Mouse (Mus musculus) CH12.LX (cell line): ENCODE data around the gene Rtn1. TPM values are rescaled to one million over a fixed set of nuclear protein-coding genes. Genes with fewer than 3 reads are reported as not detected.

ENCODE experiments used
- DNase-seq: peaks from one replicate; pipeline ENCODE4 v3.0.0-alpha.2; 2013; ENCODE audit errors: extremely low read depth
- H3K27ac ChIP-seq: 2 replicates; pipeline ENCODE4 v1.5.1; 2012; ENCODE audit warnings: low read depth, mild to moderate bottlenecking, control low read depth, moderate library complexity; ENCODE audit not compliant: insufficient read depth
- H3K27me3 ChIP-seq: replicated peaks from 2 replicates; pipeline ENCODE3; 2012; ENCODE audit warnings: inconsistent platforms
- H3K36me3 ChIP-seq, 2 experiments: replicated peaks in 1 of 2; 2 replicates each; pipeline versions ENCODE3 to v1.6.1; 2012; ENCODE audit warnings: inconsistent platforms in 1 of 2, low read length in 1 of 2, mild to moderate bottlenecking in 1 of 2, mixed read lengths in 1 of 2, moderate library complexity in 1 of 2; ENCODE audit not compliant: control insufficient read depth in 1 of 2, insufficient read depth in 1 of 2
- H3K4me1 ChIP-seq, 2 experiments: 2 replicates each; pipeline ENCODE4 v1.6.1; 2012; ENCODE audit warnings: inconsistent platforms in 1 of 2, moderate library complexity in 1 of 2; ENCODE audit not compliant: insufficient read depth in 2 of 2, control insufficient read depth in 1 of 2
- H3K4me2 ChIP-seq: 2 replicates; pipeline ENCODE4 v1.6.1; 2012; ENCODE audit warnings: low read depth, mild to moderate bottlenecking, control low read depth; ENCODE audit not compliant: poor library complexity, insufficient read depth, severe bottlenecking
- H3K4me3 ChIP-seq, 3 experiments: fragments of 150-350 bp in 1 of 3; sonication (generic) in 1 of 3; replicated peaks in 1 of 3; 2 replicates each; pipeline versions ENCODE3 to v1.5.1; 2011 to 2012; ENCODE audit warnings: low read depth in 2 of 3, low read length in 2 of 3, mild to moderate bottlenecking in 2 of 3, moderate library complexity in 2 of 3, control low read depth in 1 of 3, improper control_type of control experiment in 1 of 3, inconsistent platforms in 1 of 3, mixed read lengths in 1 of 3; ENCODE audit not compliant: poor library complexity in 1 of 3
- H3K79me2 ChIP-seq: replicated peaks from 2 replicates; pipeline ENCODE4 v1.6.1; 2012; ENCODE audit warnings: mild to moderate bottlenecking, moderate library complexity; ENCODE audit not compliant: control insufficient read depth, poor library complexity, insufficient read depth, severe bottlenecking; ENCODE audit errors: extremely low read depth
- H3K9ac ChIP-seq: 2 replicates; pipeline ENCODE4 v1.6.1; 2012; ENCODE audit warnings: low read depth, mild to moderate bottlenecking, control low read depth, moderate library complexity; ENCODE audit not compliant: insufficient read depth
- H3K9me3 ChIP-seq: replicated peaks from 2 replicates; pipeline ENCODE3; 2012; ENCODE audit warnings: low read length, inconsistent platforms, mixed read lengths
- CHD1 ChIP-seq: IDR thresholded peaks from 2 replicates; pipeline ENCODE4 v1.6.1; 2012; ENCODE audit warnings: low read depth, low read length, improper control_type of control experiment, inconsistent platforms
- CHD2 ChIP-seq: IDR thresholded peaks from 2 replicates; pipeline ENCODE4 v1.6.1; 2011; ENCODE audit warnings: low read length, improper control_type of control experiment
- ELF1 ChIP-seq: IDR thresholded peaks from 2 replicates; pipeline ENCODE4 v1.6.1; 2014; ENCODE audit warnings: low read depth, mild to moderate bottlenecking, inconsistent platforms, low read length, improper control_type of control experiment
- EP300 ChIP-seq: IDR thresholded peaks from 2 replicates; pipeline ENCODE4 v1.6.1; 2011; ENCODE audit warnings: low read length, improper control_type of control experiment
- HCFC1 ChIP-seq: IDR thresholded peaks from 2 replicates; pipeline ENCODE4 v1.6.1; 2012; ENCODE audit warnings: low read depth, mild to moderate bottlenecking, inconsistent platforms, low read length, improper control_type of control experiment
- IRF4 ChIP-seq: IDR thresholded peaks from 2 replicates; pipeline ENCODE4 v1.6.1; 2014; ENCODE audit warnings: low read depth, mild to moderate bottlenecking, inconsistent platforms, low read length, improper control_type of control experiment
- JUN ChIP-seq: IDR thresholded peaks from 2 replicates; pipeline ENCODE4 v1.6.1; 2011; ENCODE audit warnings: low read depth, mild to moderate bottlenecking, low read length, improper control_type of control experiment, moderate library complexity; ENCODE audit not compliant: insufficient read depth
- JUND ChIP-seq: conservative IDR thresholded peaks from 2 replicates; pipeline ENCODE4 v1.6.1; 2011; ENCODE audit warnings: low read depth, low read length, improper control_type of control experiment
- KAT2A ChIP-seq: IDR thresholded peaks from 2 replicates; pipeline ENCODE4 v1.6.1; 2012; ENCODE audit warnings: low read length, improper control_type of control experiment, inconsistent platforms; ENCODE audit not compliant: insufficient replicate concordance
- MAX ChIP-seq: IDR thresholded peaks from 2 replicates; pipeline ENCODE4 v1.6.1; 2011; ENCODE audit warnings: low read length, improper control_type of control experiment
- MEF2A ChIP-seq: IDR thresholded peaks from 2 replicates; pipeline ENCODE4 v1.6.1; 2014; ENCODE audit warnings: low read depth, mild to moderate bottlenecking, inconsistent platforms, low read length, improper control_type of control experiment, borderline replicate concordance
- NELFE ChIP-seq: IDR thresholded peaks from 2 replicates; pipeline ENCODE4 v1.6.1; 2011; ENCODE audit warnings: low read depth, low read length, improper control_type of control experiment
- NRF1 ChIP-seq: IDR thresholded peaks from 2 replicates; pipeline ENCODE4 v1.6.1; 2014; ENCODE audit warnings: low read depth, mild to moderate bottlenecking, inconsistent platforms, low read length, improper control_type of control experiment, moderate library complexity
- PAX5 ChIP-seq: IDR thresholded peaks from 2 replicates; pipeline ENCODE4 v1.6.1; 2012; ENCODE audit warnings: low read length, inconsistent platforms, mixed read lengths
- POLR2A ChIP-seq: IDR thresholded peaks from 2 replicates; pipeline ENCODE4 v1.6.1; 2011; ENCODE audit warnings: low read depth, mild to moderate bottlenecking, improper control_type of control experiment, low read length
- POLR2AphosphoS2 ChIP-seq: IDR thresholded peaks from 2 replicates; pipeline ENCODE4 v1.6.1; 2011; ENCODE audit warnings: low read depth, low read length, improper control_type of control experiment
- RAD21 ChIP-seq: IDR thresholded peaks from 2 replicates; pipeline ENCODE4 v1.6.1; 2011; ENCODE audit warnings: low read depth, mild to moderate bottlenecking, low read length, improper control_type of control experiment, moderate library complexity
- RCOR1 ChIP-seq: conservative IDR thresholded peaks from 2 replicates; pipeline ENCODE4 v1.6.1; 2012; ENCODE audit warnings: low read depth, mild to moderate bottlenecking, inconsistent platforms, low read length, improper control_type of control experiment
- SIN3A ChIP-seq: IDR thresholded peaks from 2 replicates; pipeline ENCODE4 v1.6.1; 2012; ENCODE audit warnings: low read length, improper control_type of control experiment, inconsistent platforms
- SMC3 ChIP-seq: IDR thresholded peaks from 2 replicates; pipeline ENCODE4 v1.6.1; 2011; ENCODE audit warnings: low read depth, low read length, improper control_type of control experiment
- TCF12 ChIP-seq: IDR thresholded peaks from 2 replicates; pipeline ENCODE4 v1.6.1; 2014; ENCODE audit warnings: low read depth, mild to moderate bottlenecking, inconsistent platforms, low read length, improper control_type of control experiment
- UBTF ChIP-seq: IDR thresholded peaks from 2 replicates; pipeline ENCODE4 v1.6.1; 2012; ENCODE audit warnings: low read depth, mild to moderate bottlenecking, inconsistent platforms, low read length, improper control_type of control experiment, moderate library complexity
- USF1 ChIP-seq: IDR thresholded peaks from 2 replicates; pipeline ENCODE4 v1.6.1; 2014; ENCODE audit warnings: low read depth, mild to moderate bottlenecking, inconsistent platforms, low read length, improper control_type of control experiment
- ZC3H11A ChIP-seq: IDR thresholded peaks from 2 replicates; pipeline ENCODE4 v1.6.1; 2012; ENCODE audit warnings: low read depth, mild to moderate bottlenecking, inconsistent platforms, low read length, improper control_type of control experiment
- ZNF384 ChIP-seq: IDR thresholded peaks from 2 replicates; pipeline ENCODE4 v1.6.1; 2012; ENCODE audit warnings: low read depth, low read length, improper control_type of control experiment, inconsistent platforms
- dilution Hi-C: fragments of 300-500 bp; cut with MboI; formaldehyde crosslinking; loops from 2 replicates; pipeline ENCODE4 v1.14.3; 2020; ENCODE audit warnings: low sequenced_read_pairs; ENCODE audit not compliant: extremely low pct_unique_long_range_greater_than_20kb, extremely low pct_ligation_motif_present
- in situ Hi-C: fragments of 300-500 bp; cut with MboI; formaldehyde crosslinking; loops from 3 replicates; pipeline ENCODE4 v1.14.3; 2019; ENCODE audit warnings: low sequenced_read_pairs, low pct_ligation_motif_present, low pct_unique_long_range_greater_than_20kb, mixed read lengths
- polyA plus RNA-seq: library from polyadenylated mRNA; unstranded; fragments of >175 nt; gene quantifications from 2 replicates; pipeline ENCODE4 v1.2.1, GENCODE M21; 2012; ENCODE audit warnings: low read depth; ENCODE audit not compliant: insufficient read length
- total RNA-seq, 2 experiments: library from RNA; depleted of rRNA; stranded (reverse); fragments of 300-350 nt in 1 of 2; fragments of >200 nt in 1 of 2; gene quantifications; 2 replicates each; pipeline ENCODE4 v1.2.3; 2012 to 2014

Rtn1 gene
- total and polyA plus RNA-seq, 3 experiments, result 0.08 to 0.17 TPM; not detected in 1

DNA sequence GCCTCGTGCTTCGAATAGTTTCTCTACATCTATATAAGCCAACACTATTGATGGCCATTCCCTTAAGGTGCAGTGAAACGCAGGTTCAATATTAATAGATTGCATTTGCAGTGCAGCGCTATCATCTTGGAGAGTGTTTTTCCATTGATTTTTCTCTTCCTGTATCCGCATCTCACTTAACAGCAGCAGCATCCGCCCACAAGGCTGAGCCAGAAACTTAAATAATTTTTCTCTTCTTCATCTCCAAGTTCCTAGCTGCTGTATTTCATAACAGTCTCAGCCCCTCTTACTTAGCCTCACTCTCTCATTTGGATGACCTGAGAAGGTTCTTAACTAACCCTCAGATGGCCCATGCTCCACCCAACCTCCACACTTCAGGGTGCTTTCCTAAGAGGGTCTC lies 20.7 kb downstream of the Rtn1 start:
- Histone ChIP-seq H3K36me3 (no peaks in the 10 kb centered on the region), H3K9me3 (no peaks in the 10 kb centered on the region), H3K79me2 (no peaks in the 10 kb centered on the region), H3K27ac (no peak overlapping the region), H3K4me3 (no peak overlapping the region), H3K27me3 (no peaks in the 10 kb centered on the region), H3K4me2 (no peak overlapping the region; the same call in 1 of the 2 replicates), H3K9ac (no peak overlapping the region), H3K4me1 (peaks cover 13 to 47% of the 10 kb centered on the region in 2 experiments)
- in situ Hi-C loops, result no loop called here
- TF ChIP-seq SMC3 (no peak), KAT2A (no peak), SIN3A (no peak), RAD21 (no peak), PAX5 (no peak), NELFE (no peak), POLR2AphosphoS2 (no peak), ZC3H11A (no peak), CHD2 (no peak), JUN (no peak), MEF2A (no peak), EP300 (no peak), MAX (no peak), NRF1 (no peak), JUND (no peak)
- dilution Hi-C loops, result no loop called here
- DNase-seq, result no peak

DNA sequence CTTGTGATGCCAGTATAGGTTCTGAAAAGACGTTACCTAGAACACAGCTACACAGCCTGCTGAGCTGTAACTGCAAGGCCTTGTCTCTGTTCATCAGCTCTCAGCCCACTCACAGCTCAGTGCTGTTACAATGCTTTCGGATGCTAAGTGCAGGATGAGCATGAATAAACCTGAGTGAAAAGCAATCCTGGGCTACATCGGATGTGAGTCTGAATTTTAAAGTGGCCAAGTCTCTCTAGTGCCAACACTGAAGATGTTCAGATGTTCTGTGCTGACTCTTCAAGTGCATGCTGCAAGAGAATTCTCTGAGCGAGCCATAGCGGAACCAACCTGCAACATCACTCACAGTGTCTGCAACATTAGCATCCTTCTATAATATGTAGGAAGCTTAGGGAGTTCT lies 32.5 kb downstream of the Rtn1 start:
- no peak for DNase-seq
- TF ChIP-seq ZNF384 (no peak), HCFC1 (no peak), USF1 (no peak), TCF12 (no peak), POLR2AphosphoS2 (no peak), RAD21 (no peak), RCOR1 (no peak), POLR2A (no peak), CHD1 (no peak), ELF1 (no peak), IRF4 (no peak), UBTF (no peak), EP300 (no peak)
- TF ChIP-seq, all 38 proteins: peak for 0
- Histone ChIP-seq H3K4me1 (peaks cover 6 to 14% of the 10 kb centered on the region in 2 experiments), H3K4me2 (no peak overlapping the region), H3K27ac (no peak overlapping the region), H3K9me3 (no peaks in the 10 kb centered on the region), H3K4me3 (no peak overlapping the region), H3K36me3 (no peaks in the 10 kb centered on the region), H3K9ac (no peak overlapping the region), H3K79me2 (no peaks in the 10 kb centered on the region), H3K27me3 (no peaks in the 10 kb centered on the region)
- dilution Hi-C loops (no loop called here), in situ Hi-C loops (no loop called here)
